Mouse (Mus musculus) MEL (cell line): ENCODE measurements around the gene Rora.

Experiments used
- EP300 ChIP-seq, 2 experiments: IDR thresholded peaks; 2 replicates each; pipeline ENCODE4 v1.6.1; 2011; ENCODE audit warnings: improper control_type of control experiment in 2 of 2, low read length in 2 of 2, low read depth in 1 of 2, mild to moderate bottlenecking in 1 of 2
- JUND ChIP-seq: IDR thresholded peaks from 2 replicates; pipeline ENCODE4 v1.6.1; 2011; ENCODE audit warnings: low read depth, mild to moderate bottlenecking, improper control_type of control experiment, low read length
- MYB ChIP-seq: IDR thresholded peaks from 2 replicates; pipeline ENCODE4 v1.6.1; 2011; ENCODE audit warnings: mild to moderate bottlenecking, low read depth, low read length, improper control_type of control experiment
- POLR2A ChIP-seq, 2 experiments: IDR thresholded peaks; 2 replicates each; pipeline ENCODE4 v1.6.1; 2011 to 2012; ENCODE audit warnings: low read length in 2 of 2, mild to moderate bottlenecking in 2 of 2, control low read depth in 1 of 2, improper control_type of control experiment in 1 of 2, low read depth in 1 of 2, moderate library complexity in 1 of 2; ENCODE audit not compliant: control insufficient read depth in 1 of 2, insufficient read depth in 1 of 2, poor library complexity in 1 of 2

GRCm38 (mm10) chr9:69034301-69034871, 380.8 kb downstream of the Rora start:
- TF ChIP-seq EP300 (IDR thresholded peaks at IDR 0.05; ENCODE audit: low read depth in 1 of 2, low read length in 2 of 2) = no peak
- no peak for TF ChIP-seq POLR2A (IDR thresholded peaks at IDR 0.05; ENCODE audit: control insufficient read depth in 1 of 2, insufficient read depth in 1 of 2, low read depth in 1 of 2, low read length in 2 of 2, poor library complexity in 1 of 2)
- no peak for TF ChIP-seq MYB
- TF ChIP-seq JUND = no peak
